Mouse (Mus musculus) embryonic facial prominence, embryonic 11.5 days (tissue): ENCODE data around the gene Stx4a. TPM values are rescaled to one million over a fixed set of nuclear protein-coding genes. Genes with fewer than 3 reads are reported as not detected.

ENCODE experiments used
- ATAC-seq: fragments of 200-750 bp; cut with Nextera tagmentation; replicated peaks from 2 replicates; pipeline ENCODE4 v1.8.0; 2017; ENCODE audit warnings: low read depth; ENCODE audit not compliant: insufficient number of reproducible peaks, low FRiP score, low TSS enrichment
- DNase-seq: peaks from one replicate; pipeline ENCODE4 v3.0.0-alpha.2; 2015; ENCODE audit warnings: low spot score
- H3K27ac ChIP-seq: fragments of 300-500 bp; sonication (generic); replicated peaks from 2 replicates; pipeline ENCODE4 v1.5.1; 2014; ENCODE audit warnings: mild to moderate bottlenecking, low read depth, low read length, control low read depth
- H3K27me3 ChIP-seq: fragments of 300-500 bp; sonication (generic); 2 replicates; pipeline ENCODE4 v1.6.1; 2014; ENCODE audit warnings: mild to moderate bottlenecking, low read length, moderate library complexity, mixed read lengths; ENCODE audit not compliant: control insufficient read depth, insufficient read depth
- H3K36me3 ChIP-seq: fragments of 300-500 bp; sonication (generic); replicated peaks from 2 replicates; pipeline ENCODE4 v1.6.1; 2014; ENCODE audit warnings: low read depth, mild to moderate bottlenecking, low read length, moderate library complexity, mixed read lengths; ENCODE audit not compliant: control insufficient read depth, insufficient read depth
- H3K4me1 ChIP-seq: fragments of 300-500 bp; sonication (generic); 2 replicates; pipeline ENCODE4 v1.6.1; 2014; ENCODE audit warnings: low read length, mixed read lengths; ENCODE audit not compliant: control insufficient read depth, insufficient read depth
- H3K4me2 ChIP-seq: fragments of 300-500 bp; sonication (generic); 2 replicates; pipeline ENCODE4 v1.6.1; 2014; ENCODE audit warnings: low read depth, mild to moderate bottlenecking, control low read depth, low read length, moderate library complexity
- H3K4me3 ChIP-seq: fragments of 300-500 bp; sonication (generic); 2 replicates; pipeline ENCODE4 v1.5.1; 2014; ENCODE audit warnings: low read depth, low read length, control low read depth
- H3K9ac ChIP-seq: fragments of 300-500 bp; sonication (generic); replicated peaks from 2 replicates; pipeline ENCODE4 v1.6.1; 2014; ENCODE audit warnings: mild to moderate bottlenecking, control low read depth, low read length
- H3K9me3 ChIP-seq: fragments of 300-500 bp; sonication (generic); replicated peaks from 2 replicates; pipeline ENCODE4 v1.6.1; 2016; ENCODE audit warnings: mild to moderate bottlenecking, low read length, inconsistent platforms, mixed read lengths; ENCODE audit not compliant: control insufficient read depth
- WGBS: fragments of 180-500 bp; shearing (Covaris S2); extraction: QIAGEN DNeasy Blood & Tissue Kit; methylation state at CpG from one replicate; pipeline ENCODE4 v1.1.7; 2014; 5-methylcytosine and 5-hydroxymethylcytosine counted together
- polyA plus RNA-seq: library from polyadenylated mRNA; unstranded; fragments of >200 nt; fragmentation: Nextera tagmentation; extraction: Ambion mirVana; gene quantifications from 2 replicates; pipeline ENCODE4 v1.2.1, GENCODE M21; 2014

Gene Stx4a
- polyA plus RNA-seq, 1 experiment from 2014 or later: 14.3 TPM

GRCm38 (mm10) chr7:127797076-127797845 lies 26.8 kb upstream of the Stx4a start:
- Histone ChIP-seq H3K9me3 (no peaks in the 10 kb centered on the region), H3K36me3 (peaks cover 30% of the 10 kb centered on the region), H3K27ac (no peak overlapping the region), H3K4me3 (no peak overlapping the region), H3K4me1 (0 out of 2 replicates have a peak, but pooled peaks cover 5% of the 10 kb centered on the region), H3K9ac (no peak overlapping the region), H3K4me2 (no peak overlapping the region), H3K27me3 (no peaks in the 10 kb centered on the region)
- 90% methylated on average over 23 of the region's 23 CpGs for whole genome bisulfite sequencing
- ATAC-seq (no peak), DNase-seq (no peak)

- Histone ChIP-seq H3K9me3 (no peaks in the 10 kb centered on the region), H3K4me1 (0 out of 2 replicates have a peak, but pooled peaks cover 5% of the 10 kb centered on the region), H3K27me3 (no peaks in the 10 kb centered on the region), H3K9ac (no peak overlapping the region), H3K4me3 (no peak overlapping the region), H3K27ac (no peak overlapping the region), H3K4me2 (no peak overlapping the region), H3K36me3 (peaks cover 32% of the 10 kb centered on the region)
- no peak for DNase-seq
- WGBS: 89% methylated on average over 4 of the region's 4 CpGs
- ATAC-seq: no peak
These were observed 25.5 kb upstream of the Stx4a start for GRCm38 (mm10) chr7:127798591-127798990.

- H3K9ac ChIP-seq: no peak overlapping the region
- no peak overlapping the region for H3K4me2 ChIP-seq
- H3K9me3 ChIP-seq: no peaks in the 10 kb centered on the region
- no peak overlapping the region for H3K27ac ChIP-seq
- no peaks in the 10 kb centered on the region for H3K27me3 ChIP-seq
- 0 out of 2 replicates have a peak, but pooled peaks cover 5% of the 10 kb centered on the region for H3K4me1 ChIP-seq
- DNase-seq (no peak), ATAC-seq (no peak)
- H3K36me3 ChIP-seq: peaks cover 32% of the 10 kb centered on the region
- 91% methylated on average over 13 of the region's 13 CpGs for WGBS
- no peak overlapping the region for H3K4me3 ChIP-seq
These were observed 24.9 kb upstream of the Stx4a start for GRCm38 (mm10) chr7:127799211-127799610.

- Histone ChIP-seq H3K27me3 (no peaks in the 10 kb centered on the region), H3K9ac (no peak overlapping the region), H3K9me3 (no peaks in the 10 kb centered on the region), H3K4me2 (no peak overlapping the region), H3K36me3 (peaks cover 32% of the 10 kb centered on the region), H3K4me1 (0 out of 2 replicates have a peak, but pooled peaks cover 5% of the 10 kb centered on the region), H3K4me3 (no peak overlapping the region), H3K27ac (no peak overlapping the region)
- 85% methylated on average over 1 of the region's 1 CpGs for WGBS
- no peak for DNase-seq
- ATAC-seq: no peak
These were observed 24.4 kb upstream of the Stx4a start for GRCm38 (mm10) chr7:127799738-127800137.

GRCm38 (mm10) chr7:127800435-127801009 lies 23.6 kb upstream of the Stx4a start, which contains the start of gene Hsd3b7:
TSS of gene Hsd3b7 (plus strand) at chr7:127800604.
- Histone ChIP-seq H3K4me2 (no peak within 1 kb of the TSS), H3K4me1 (0 out of 2 replicates have a peak, but pooled peaks cover 5% of the 10 kb centered on the region), H3K27me3 (no peaks in the 10 kb centered on the region), H3K9ac (peak within 1 kb of the TSS; percentile 28; the same call in 1 of the 2 replicates), H3K4me3 (0 out of 2 replicates have a peak within 1 kb of the TSS, but pooled peaks have one; percentile 10), H3K36me3 (peaks cover 30% of the 10 kb centered on the region), H3K27ac (no peak within 1 kb of the TSS), H3K9me3 (no peaks in the 10 kb centered on the region)
- ATAC-seq (peak; percentile 81), DNase-seq (peak; percentile 94)
- WGBS: 25% methylated on average over 6 of the region's 6 CpGs

GRCm38 (mm10) chr7:127801010-127801621 lies 23.0 kb upstream of the Stx4a start:
- H3K9me3 ChIP-seq: no peaks in the 10 kb centered on the region
- no peaks in the 10 kb centered on the region for H3K27me3 ChIP-seq
- 0 out of 2 replicates have a peak, but pooled peaks cover 5% of the 10 kb centered on the region for H3K4me1 ChIP-seq
- DNase-seq (no peak), ATAC-seq (peak; percentile 12; the same call in 1 of the 2 replicates)
- no peak overlapping the region; the same call in 1 of the 2 replicates for H3K9ac ChIP-seq
- peaks cover 26% of the 10 kb centered on the region for H3K36me3 ChIP-seq
- no peak overlapping the region for H3K27ac ChIP-seq
- H3K4me2 ChIP-seq: no peak overlapping the region
- 86% methylated on average over 8 of the region's 8 CpGs for WGBS
- H3K4me3 ChIP-seq: no peak overlapping the region

GRCm38 (mm10) chr7:127802313-127802712 lies 21.8 kb upstream of the Stx4a start:
- Histone ChIP-seq H3K27me3 (no peaks in the 10 kb centered on the region), H3K27ac (no peak overlapping the region), H3K4me3 (no peak overlapping the region), H3K4me1 (0 out of 2 replicates have a peak, but pooled peaks cover 5% of the 10 kb centered on the region), H3K4me2 (no peak overlapping the region), H3K36me3 (peaks cover 23% of the 10 kb centered on the region), H3K9ac (no peak overlapping the region), H3K9me3 (no peaks in the 10 kb centered on the region)
- ATAC-seq: no peak
- 91% methylated on average over 17 of the region's 17 CpGs for WGBS
- DNase-seq: no peak
